Mouse (Mus musculus): Measurements from ENCODE around the gene Nhej1.
A peak's percentile ranks its signal among the peaks of the same experiment; 100 is the strongest.

Nhej1 gene

GRCm38 (mm10) chr1:74973590-74973989, 151.4 kb downstream of the Nhej1 start:
- DNase-seq (ENCODE audit: low spot score): no peak

GRCm38 (mm10) chr1:74971353-74972050, 153.5 kb downstream of the Nhej1 start:
- DNase-seq (ENCODE audit: low spot score): peak; percentile 24

DNA sequence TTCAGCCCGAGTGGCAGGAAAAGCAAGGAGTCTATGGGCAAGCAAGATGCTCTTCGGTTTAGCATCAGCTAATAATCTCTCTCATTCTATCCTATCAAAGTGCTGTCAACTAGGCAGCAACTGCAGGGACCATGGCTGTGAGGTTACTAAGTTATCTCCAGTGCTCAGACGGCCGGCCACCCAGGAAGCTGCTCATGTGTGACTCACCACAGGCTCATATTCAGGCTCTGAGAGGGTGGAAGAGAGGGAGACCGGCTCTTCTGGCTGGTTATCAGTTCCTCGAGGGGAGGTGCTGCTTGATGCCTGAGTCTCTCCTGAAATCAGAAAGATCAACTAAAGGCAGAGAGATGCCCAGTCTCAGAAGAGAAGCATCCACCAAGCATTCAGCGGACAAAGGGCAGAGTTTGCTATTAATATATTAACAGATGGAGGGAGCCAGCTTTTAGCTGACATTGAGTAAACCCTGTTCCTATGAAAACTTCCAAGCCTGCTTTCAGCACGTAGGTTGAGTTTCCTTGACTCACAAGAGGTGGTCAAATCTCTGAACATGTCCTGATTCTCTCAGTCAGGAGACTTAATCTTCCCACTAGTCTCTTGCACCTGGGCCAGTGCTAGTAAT, 156.9 kb downstream of the Nhej1 start:
- no peak for DNase-seq (ENCODE audit: low spot score)

DNA sequence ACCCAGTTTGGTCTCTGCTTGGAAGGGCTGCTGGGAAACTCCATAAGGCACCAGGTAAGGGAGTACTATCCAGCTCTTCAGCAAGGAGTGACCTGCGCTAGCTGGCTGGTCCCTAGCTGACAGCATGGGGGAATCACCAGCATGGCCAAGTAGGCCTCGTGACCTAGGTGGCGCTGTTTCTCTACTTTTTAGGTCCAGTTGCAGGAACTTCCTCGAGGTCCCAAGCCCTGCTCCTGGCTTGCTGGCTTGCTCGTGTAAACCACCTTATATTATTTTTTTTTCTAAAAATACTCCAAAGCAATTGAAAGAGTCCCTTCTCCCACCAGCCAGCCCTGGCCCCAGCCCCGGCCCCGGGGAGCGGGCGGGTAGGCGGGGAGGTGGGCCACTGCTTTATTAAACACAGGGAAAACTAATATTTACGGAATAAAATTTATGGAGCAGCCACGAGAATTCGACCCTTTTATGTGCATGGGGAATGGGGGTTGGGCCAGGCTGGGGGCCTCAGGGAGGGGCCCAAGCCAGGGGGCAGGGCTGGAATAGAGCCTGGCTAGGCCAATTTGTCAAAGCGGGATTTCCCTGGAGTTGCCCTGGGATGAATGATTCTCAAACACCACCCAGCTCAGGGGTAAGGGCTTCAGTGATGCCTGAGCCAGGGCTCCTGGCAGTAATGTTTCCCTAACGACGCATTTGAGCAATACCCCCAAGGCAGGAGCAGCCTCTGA, 160.3 kb downstream of the Nhej1 start:
- DNase-seq (ENCODE audit: low spot score): peak; percentile 55

DNA sequence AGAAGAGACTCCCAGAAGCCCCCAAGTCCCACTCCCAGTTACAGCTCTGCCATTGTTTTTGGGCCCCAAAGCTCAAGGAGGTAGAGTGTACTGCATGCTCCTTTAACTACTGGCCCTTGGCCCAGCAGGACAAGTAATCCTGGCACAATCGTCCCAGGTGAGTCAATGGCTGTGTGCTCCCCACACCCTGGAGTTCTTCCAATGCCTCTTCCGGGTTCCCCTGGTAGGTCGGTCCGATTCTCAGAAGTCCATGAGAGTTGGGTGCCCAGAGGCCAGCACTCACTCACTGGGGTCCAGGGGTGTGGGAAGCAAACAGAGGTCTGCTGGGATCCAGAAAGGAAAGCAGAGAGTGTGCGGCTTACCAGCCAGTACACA, 162.2 kb downstream of the Nhej1 start:
- DNase-seq (ENCODE audit: low spot score): no peak

DNA sequence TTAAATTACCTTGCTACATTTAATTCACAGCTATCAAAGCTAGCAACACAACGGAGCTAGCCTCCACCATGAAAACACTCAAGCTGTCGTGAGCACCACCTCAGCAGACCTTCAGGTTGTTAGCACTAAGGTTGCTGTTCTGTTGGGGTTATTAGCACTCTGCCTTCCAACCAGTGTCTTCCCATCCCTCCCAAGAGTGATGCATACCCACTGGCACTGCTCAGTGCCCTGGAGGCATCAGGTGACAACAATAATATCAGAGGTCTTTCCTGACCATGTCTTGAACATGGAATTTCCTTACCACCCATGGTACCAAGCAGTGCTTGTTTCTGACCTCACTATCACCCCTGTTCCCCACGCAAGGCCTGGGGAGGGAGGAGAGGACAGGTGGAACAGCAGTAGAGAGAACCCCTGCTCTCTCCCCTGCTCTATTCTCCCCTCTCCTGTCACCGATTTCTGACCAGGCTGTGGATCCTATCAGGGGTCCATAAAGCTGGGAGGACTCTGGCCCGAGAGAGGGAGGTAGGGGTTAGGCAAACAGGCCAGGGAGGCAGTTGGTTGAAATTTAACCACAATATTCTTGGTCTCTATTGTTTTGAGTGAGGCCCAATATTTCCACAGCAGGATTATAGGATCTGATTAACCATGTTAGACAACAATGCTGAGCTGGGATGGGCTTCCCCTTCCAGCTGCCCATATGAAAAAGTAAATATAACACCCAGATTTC, 162.7 kb downstream of the Nhej1 start:
- no peak for DNase-seq (ENCODE audit: low spot score)

GRCm38 (mm10) chr1:74961722-74962121, 163.3 kb downstream of the Nhej1 start:
- no peak for DNase-seq (ENCODE audit: low spot score)

DNA sequence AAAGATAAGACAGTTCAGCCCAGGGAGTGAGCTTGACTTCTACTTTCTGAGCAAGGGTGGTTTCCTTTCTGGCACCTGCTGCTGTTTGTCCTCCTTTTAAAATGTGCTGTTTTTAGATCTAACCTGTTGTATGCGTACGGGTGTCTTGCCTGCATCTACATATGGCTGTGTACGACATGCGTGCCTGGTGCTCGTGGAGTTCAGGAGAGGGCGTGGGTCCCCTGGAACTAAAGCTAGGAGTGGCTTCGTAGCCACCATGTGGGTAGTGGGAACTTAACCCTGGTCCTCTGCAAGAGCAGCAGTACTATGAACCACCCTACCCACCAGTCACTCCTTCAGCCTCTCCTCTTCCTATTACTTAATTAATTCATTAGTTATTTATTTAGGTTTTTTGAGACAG, 164.9 kb downstream of the Nhej1 start:
- DNase-seq (ENCODE audit: low spot score): no peak

- peak; percentile 16 for DNase-seq (ENCODE audit: low spot score)
Observed at GRCm38 (mm10) chr1:74951556-74952210, 173.3 kb downstream of the Nhej1 start, which contains the start of gene Ihh. Gene Ihh (minus strand): TSS chr1:74951672.

- DNase-seq (ENCODE audit: low spot score): peak; percentile 15
Observed at GRCm38 (mm10) chr1:74950576-74951490, 174.2 kb downstream of the Nhej1 start.

- DNase-seq (ENCODE audit: low spot score): no peak
Observed at GRCm38 (mm10) chr1:74950066-74950465, 174.9 kb downstream of the Nhej1 start.

DNA sequence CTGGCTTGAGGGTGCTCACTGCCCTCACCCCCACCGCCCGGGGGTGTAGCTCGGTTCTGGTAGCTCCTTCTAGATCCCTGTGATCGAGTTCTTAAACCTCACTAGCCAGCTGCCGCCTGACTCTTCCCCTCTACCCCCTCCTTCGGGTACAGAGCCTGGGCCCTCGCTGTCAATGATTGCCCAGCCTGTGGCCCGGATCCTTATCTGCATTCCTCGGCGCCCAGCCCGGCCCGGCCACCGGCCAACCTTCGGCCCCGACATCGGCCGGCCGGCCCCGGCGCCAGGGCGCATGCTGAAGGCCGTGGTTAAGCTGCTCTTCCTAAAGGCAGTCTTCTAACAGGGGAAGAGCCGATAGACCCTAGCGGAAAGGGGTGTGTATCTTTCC, 175.3 kb downstream of the Nhej1 start:
- no peak for DNase-seq (ENCODE audit: low spot score)

DNA sequence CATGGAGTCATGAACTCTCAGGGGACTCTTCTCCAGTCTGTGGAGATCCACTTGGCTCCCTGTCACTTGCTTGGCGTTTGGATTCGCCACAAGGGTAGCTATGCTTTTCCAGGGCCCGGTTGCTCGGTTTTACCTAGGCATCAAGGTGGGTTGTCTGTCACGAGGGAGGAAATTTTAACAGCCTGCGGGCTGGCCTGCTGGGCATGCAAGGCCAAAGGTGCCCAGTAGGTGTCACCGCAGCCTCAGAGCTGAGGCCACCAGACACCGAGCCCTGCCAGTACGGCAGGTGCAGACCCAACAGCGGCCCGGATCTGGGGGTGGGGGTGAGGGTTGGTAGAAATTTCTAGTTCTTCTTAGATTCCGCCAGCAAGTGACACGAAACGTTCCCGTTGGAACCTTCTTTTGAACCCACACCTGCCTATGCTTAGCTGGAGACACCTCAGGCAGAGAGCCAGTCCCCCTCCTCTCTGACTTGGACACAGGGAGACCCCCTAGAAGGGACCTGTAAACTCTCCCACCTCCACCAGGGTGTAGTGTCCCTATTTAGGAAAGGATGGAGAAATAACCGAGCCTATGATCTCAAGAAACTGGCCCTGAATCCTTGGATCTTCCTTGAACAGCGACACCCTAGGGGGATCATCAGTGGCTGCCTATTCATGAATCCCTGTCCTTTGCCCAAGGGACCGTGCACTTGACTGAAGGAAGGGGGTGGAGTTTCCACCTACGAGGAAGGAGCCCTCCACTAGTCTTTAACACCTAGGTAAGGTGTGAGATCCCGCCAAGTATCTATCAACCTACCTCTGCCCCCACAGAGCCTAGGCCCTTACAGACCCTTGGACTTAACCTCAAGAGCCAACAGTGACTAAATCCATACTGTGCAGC, 176.0 kb downstream of the Nhej1 start:
- peak; percentile 42 for DNase-seq (ENCODE audit: low spot score)

GRCm38 (mm10) chr1:74947986-74948670, 176.9 kb downstream of the Nhej1 start:
- DNase-seq (ENCODE audit: low spot score): no peak

- no peak for DNase-seq (ENCODE audit: low spot score)
Observed at GRCm38 (mm10) chr1:74941651-74942360, 183.2 kb downstream of the Nhej1 start.

- DNase-seq (ENCODE audit: low spot score): no peak
Observed at GRCm38 (mm10) chr1:74939762-74940161, 185.2 kb downstream of the Nhej1 start.

GRCm38 (mm10) chr1:74936221-74936830, 188.7 kb downstream of the Nhej1 start:
- no peak for DNase-seq (ENCODE audit: low spot score)

GRCm38 (mm10) chr1:74935402-74935801, 189.6 kb downstream of the Nhej1 start, which contains the start of gene Cfap65:
Gene Cfap65 (minus strand): TSS chr1:74935599.
- DNase-seq (ENCODE audit: low spot score): peak; percentile 65

Measured in testis, postnatal 14 days (tissue).